Mouse (Mus musculus) testis, postnatal 10 days (tissue): ENCODE data around the gene Slc5a3.

Experiments
- DNase-seq: peaks from one replicate; pipeline ENCODE4 v3.0.0; 2021; ENCODE audit warnings: low spot score

Slc5a3 gene

DNA sequence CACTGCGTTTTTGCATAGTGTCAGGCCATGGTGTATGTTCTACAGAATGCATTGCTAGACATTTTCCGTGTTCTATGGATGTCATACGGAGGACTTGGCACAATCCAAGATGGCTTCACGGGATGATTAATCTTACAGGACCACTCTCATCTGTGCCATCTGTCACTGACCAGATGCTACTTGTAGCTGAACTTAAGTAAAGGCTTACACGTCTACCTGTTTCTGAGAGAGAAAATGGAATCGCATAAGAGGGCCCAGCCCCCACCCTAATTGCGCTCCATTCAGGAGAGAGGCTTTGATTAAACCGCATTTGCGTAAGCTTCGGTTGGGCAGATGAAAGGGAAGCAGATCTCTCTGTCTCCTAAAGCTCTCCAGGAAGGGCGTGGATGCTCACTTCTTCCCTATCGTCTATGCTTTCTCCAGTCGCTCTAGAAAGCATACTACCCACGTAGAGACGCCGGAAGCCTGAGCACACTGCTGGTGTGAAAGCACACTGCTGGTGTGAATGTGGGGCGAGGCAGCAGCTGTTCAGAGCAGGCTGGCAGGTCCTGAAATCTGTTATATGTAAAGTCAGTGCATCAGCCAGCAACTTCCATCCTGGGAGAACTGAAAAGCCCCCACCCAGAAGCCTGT, 62.9 kb downstream of the Slc5a3 start:
- no peak for DNase-seq

DNA sequence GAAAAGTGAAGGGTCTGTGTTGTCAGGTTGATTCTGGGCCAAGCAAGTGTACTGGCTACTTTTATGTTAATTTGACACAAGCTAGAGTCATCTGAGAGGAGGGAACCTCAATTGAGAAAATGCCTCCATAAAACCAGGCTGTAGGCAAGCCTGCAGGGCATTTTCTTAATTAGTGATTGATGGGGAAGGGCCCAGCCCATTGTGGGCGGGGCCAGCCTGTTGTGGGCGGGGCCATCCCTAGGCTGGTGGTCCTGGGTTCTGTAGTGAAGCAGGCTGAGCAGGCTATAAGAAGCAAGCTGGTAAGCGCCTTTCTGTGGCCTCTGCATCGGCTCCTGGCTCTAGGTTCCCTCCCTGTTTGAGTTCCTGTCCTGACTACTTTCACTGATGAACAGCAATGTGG, 69.1 kb downstream of the Slc5a3 start:
- DNase-seq: no peak

DNA sequence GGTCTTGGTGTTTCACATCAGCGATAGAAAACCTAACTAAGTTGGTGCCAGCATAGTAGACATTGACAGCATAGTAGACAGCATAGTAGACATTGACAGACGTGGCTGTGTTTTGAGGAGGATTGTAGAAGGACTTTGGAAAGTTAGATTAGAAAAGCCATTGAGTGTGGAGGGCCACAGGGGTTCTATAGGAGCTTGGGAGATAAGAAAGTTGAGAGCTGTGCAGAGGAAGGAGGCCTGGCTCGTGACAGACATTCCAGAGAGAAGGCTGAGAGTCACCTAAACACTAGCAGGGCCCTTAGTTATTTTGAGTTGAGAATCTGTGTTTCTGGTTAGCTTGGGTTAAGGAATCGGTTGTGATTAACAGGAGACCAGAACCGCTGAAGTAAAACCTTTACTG, 69.5 kb downstream of the Slc5a3 start:
- DNase-seq: no peak

DNA sequence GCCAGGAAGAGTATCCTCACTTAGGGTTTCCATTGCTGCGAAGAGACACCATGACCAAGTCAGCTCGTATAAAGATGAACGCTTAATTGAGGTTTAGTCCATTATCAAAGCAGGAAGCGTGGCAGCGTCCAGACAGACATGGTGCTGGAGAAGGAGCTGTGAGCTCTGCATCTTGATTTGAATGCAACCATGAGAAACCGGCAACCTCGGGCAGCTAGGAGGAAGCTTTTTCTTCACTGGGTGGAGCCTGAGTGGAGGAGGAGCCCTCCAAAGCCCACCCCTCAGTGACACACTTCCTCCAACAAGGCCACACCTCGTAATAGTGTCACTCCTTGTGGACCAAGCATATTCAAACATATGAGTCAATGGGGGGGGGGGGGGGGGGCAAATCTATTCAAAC, 71.7 kb downstream of the Slc5a3 start:
- no peak for DNase-seq

DNA sequence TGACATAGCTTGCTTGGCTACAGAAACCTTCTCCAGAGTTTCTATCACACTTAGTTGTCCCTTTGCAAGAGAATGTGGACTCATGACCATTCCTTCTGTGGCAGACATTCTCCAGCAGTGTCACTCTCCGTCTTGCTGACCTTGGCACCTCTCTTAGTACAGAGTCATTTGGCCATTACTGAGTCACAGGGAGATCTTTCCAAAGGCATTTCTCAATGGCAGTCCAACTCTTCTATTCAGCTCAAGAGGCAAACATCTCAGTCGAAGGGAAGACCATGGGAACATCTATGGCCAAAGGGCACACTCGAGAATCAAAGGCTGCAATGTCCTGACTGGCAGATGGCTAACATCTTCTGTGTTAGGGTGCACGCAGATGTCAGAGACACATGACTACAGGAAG, 74.4 kb downstream of the Slc5a3 start:
- no peak for DNase-seq

DNA sequence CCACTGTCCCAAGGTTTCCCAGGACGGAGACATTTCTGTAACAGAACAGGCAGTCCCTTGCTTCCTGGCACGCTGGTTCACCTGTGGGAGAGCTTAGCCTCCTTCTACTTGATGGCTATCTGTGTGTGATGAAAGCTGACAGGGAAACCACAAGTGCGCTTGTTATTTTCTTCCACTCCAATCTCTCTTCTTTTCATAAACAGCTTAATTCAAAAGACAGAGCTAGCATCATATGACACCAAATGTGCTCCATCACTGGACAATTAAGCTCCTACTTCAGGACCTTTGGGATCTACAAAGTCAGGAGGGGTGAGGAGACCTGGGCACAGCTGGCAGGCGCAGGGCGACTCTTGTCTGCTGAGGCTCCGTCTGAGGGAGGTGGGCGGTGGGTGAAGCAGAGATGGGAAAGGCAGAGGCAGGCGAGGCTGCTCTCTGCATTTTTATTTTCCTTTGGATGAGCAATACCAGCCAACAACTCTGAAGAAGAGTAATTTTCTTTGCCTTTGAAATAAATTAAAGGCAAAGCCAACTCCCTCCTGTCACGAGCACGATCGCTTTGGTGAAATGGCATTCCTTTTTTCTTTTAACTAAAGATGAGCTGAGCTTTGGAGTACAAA, 76.1 kb downstream of the Slc5a3 start:
- no peak for DNase-seq

DNA sequence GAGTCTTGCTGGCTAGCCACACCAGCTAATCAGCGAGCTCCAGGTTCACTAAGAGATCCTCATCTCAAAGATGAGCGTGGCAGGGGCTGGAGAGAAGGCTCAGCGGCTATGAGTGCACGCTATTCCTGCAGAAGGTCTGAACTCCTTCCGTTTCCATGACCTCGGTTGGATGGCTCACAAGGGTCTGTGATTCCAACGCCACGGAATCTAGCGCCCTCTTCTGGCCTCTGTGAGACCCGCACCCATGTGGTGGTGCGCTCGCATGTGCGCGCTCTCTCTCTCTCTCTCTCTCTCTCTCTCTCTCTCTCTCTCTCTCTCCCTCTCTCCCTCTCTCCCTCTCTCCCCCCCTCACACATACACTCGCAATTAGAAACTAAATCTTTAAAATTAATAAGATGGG, 78.2 kb downstream of the Slc5a3 start:
- DNase-seq: no peak
